Mouse (Mus musculus): ENCODE data around the gene Liph. TPM values are rescaled to one million over a fixed set of nuclear protein-coding genes. Genes with fewer than 3 reads are reported as not detected.

Liph gene
- total RNA-seq (2012; rRNA removed) (3.4 and 6.1 TPM in 2 replicates), total RNA-seq (2014; rRNA removed) (2.2 and 3.2 TPM in 2 replicates), polyA plus RNA-seq (2012; ENCODE audit: insufficient read length, low read depth) (2.1 and 2.6 TPM in 2 replicates)

DNA sequence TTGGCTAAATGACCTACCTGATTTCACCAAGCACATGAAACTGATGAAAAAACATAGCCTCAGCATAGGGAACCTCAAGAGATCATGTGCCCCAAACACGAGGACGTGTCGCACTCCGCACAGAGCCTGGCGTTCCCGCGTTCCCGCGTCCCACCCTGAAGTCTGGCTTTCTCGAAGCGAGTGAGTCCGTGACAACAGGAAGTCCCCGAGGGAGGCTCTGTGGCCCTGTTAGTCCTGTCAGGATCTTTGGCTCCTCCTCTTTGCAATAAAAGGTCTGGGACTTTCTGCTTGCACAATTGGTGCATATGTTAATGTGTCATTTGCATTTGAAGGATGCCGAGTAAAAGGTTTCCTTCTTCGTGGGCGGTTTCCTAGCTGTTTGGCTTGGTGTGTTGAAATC lies at the start of gene Liph:
Liph (minus strand) TSS at position 360 of the 400 bp plus-strand sequence.
- Histone ChIP-seq H3K9me3 (replicated peaks; ENCODE audit: low read length) (no peaks in the 10 kb centered on the region), H3K4me3 (replicated peaks in 1 of 3; ENCODE audit: low read depth in 2 of 3, low read length in 2 of 3, poor library complexity in 1 of 3) (peak within 1 kb of the TSS; percentile 30 to 42 (median 39)), H3K4me1 (ENCODE audit: control insufficient read depth in 1 of 2, insufficient read depth in 2 of 2) (peaks cover 10 to 25% of the 10 kb centered on the region in 2 experiments), H3K9ac (ENCODE audit: insufficient read depth, low read depth) (peak within 1 kb of the TSS; percentile 5; the same call in 1 of the 2 replicates), H3K36me3 (replicated peaks in 1 of 2; ENCODE audit: control insufficient read depth in 1 of 2, insufficient read depth in 1 of 2, low read length in 1 of 2) (no peaks in the 10 kb centered on the region), H3K79me2 (replicated peaks; ENCODE audit: control insufficient read depth, extremely low read depth, insufficient read depth, poor library complexity, severe bottlenecking) (no peaks in the 10 kb centered on the region), H3K4me2 (ENCODE audit: insufficient read depth, low read depth, poor library complexity, severe bottlenecking) (peak within 1 kb of the TSS; percentile 42), H3K27me3 (replicated peaks) (no peaks in the 10 kb centered on the region), H3K27ac (ENCODE audit: insufficient read depth, low read depth) (no peak within 1 kb of the TSS)
- dilution Hi-C loops (cut with MboI; ENCODE audit: extremely low pct_ligation_motif_present, extremely low pct_unique_long_range_greater_than_20kb, low sequenced_read_pairs) (no loop called here), in situ Hi-C loops (cut with MboI; ENCODE audit: low pct_ligation_motif_present, low pct_unique_long_range_greater_than_20kb, low sequenced_read_pairs) (no loop called here)
- no peak for TF ChIP-seq MEF2A (IDR thresholded peaks at IDR 0.05; ENCODE audit: borderline replicate concordance, low read depth, low read length)
- no peak for TF ChIP-seq CTCF (conservative IDR thresholded peaks at IDR 0.05 in 1 of 2, IDR thresholded peaks at IDR 0.05 in 1 of 2; ENCODE audit: low read depth in 2 of 2, low read length in 2 of 2)
- no peak for TF ChIP-seq KAT2A (IDR thresholded peaks at IDR 0.05; ENCODE audit: insufficient replicate concordance, low read length)
- no peak for TF ChIP-seq NRF1 (IDR thresholded peaks at IDR 0.05; ENCODE audit: low read depth, low read length)
- TF ChIP-seq POLR2A (IDR thresholded peaks at IDR 0.05; ENCODE audit: low read depth, low read length): peak; percentile 49; the same call in 1 of the 2 replicates
- TF ChIP-seq ZMIZ1 (IDR thresholded peaks at IDR 0.05; ENCODE audit: low read depth, low read length): no peak
- TF ChIP-seq UBTF (IDR thresholded peaks at IDR 0.05; ENCODE audit: low read depth, low read length): no peak
- no peak for TF ChIP-seq CHD1 (IDR thresholded peaks at IDR 0.05; ENCODE audit: low read depth, low read length)
- no peak for TF ChIP-seq MXI1 (IDR thresholded peaks at IDR 0.05; ENCODE audit: low read depth, low read length)
- no peak for TF ChIP-seq GABPA (IDR thresholded peaks at IDR 0.05; ENCODE audit: insufficient replicate concordance, low read depth, low read length)
- no peak for TF ChIP-seq POLR2AphosphoS2 (IDR thresholded peaks at IDR 0.05; ENCODE audit: low read depth, low read length)
- TF ChIP-seq MYC (IDR thresholded peaks at IDR 0.05; ENCODE audit: low read depth, low read length): no peak
- TF ChIP-seq IRF4 (IDR thresholded peaks at IDR 0.05; ENCODE audit: low read depth, low read length): no peak
- TF ChIP-seq CHD2 (IDR thresholded peaks at IDR 0.05; ENCODE audit: low read length): no peak
- peak; percentile 75 for TF ChIP-seq ELF1 (IDR thresholded peaks at IDR 0.05; ENCODE audit: low read depth, low read length)
- no peak for TF ChIP-seq ZNF384 (IDR thresholded peaks at IDR 0.05; ENCODE audit: low read depth, low read length)
- no peak for TF ChIP-seq JUND (conservative IDR thresholded peaks at IDR 0.05; ENCODE audit: low read depth, low read length)
- no peak for TF ChIP-seq ZKSCAN1 (IDR thresholded peaks at IDR 0.05; ENCODE audit: borderline replicate concordance, low read depth, low read length)
- no peak for TF ChIP-seq USF2 (conservative IDR thresholded peaks at IDR 0.05; ENCODE audit: low read depth, low read length)
- TF ChIP-seq ETS1 (conservative IDR thresholded peaks at IDR 0.05; ENCODE audit: low read depth, low read length): no peak
- TF ChIP-seq HCFC1 (IDR thresholded peaks at IDR 0.05; ENCODE audit: low read depth, low read length): no peak
- TF ChIP-seq MAFK (IDR thresholded peaks at IDR 0.05; ENCODE audit: insufficient replicate concordance, low read length): no peak
- no peak for TF ChIP-seq RAD21 (IDR thresholded peaks at IDR 0.05; ENCODE audit: low read depth, low read length)
- no peak for TF ChIP-seq JUN (IDR thresholded peaks at IDR 0.05; ENCODE audit: insufficient read depth, low read depth, low read length)
- 0 out of 2 replicates have a peak, but pooled peaks have one; percentile 36 for TF ChIP-seq TBP (conservative IDR thresholded peaks at IDR 0.05; ENCODE audit: low read depth, low read length)
- TF ChIP-seq SMC3 (IDR thresholded peaks at IDR 0.05; ENCODE audit: low read depth, low read length): no peak
- TF ChIP-seq NELFE (IDR thresholded peaks at IDR 0.05; ENCODE audit: low read depth, low read length): no peak
- TF ChIP-seq BHLHE40 (IDR thresholded peaks at IDR 0.05; ENCODE audit: low read depth, low read length): peak; percentile 59
- no peak for TF ChIP-seq MAZ (IDR thresholded peaks at IDR 0.05; ENCODE audit: low read depth, low read length)
- peak; percentile 42; the same call in 1 of the 2 replicates for TF ChIP-seq TCF12 (IDR thresholded peaks at IDR 0.05; ENCODE audit: low read depth, low read length)
- no peak for TF ChIP-seq EP300 (IDR thresholded peaks at IDR 0.05; ENCODE audit: low read length)
- TF ChIP-seq USF1 (IDR thresholded peaks at IDR 0.05; ENCODE audit: low read depth, low read length): peak; percentile 1; the same call in 1 of the 2 replicates
- TF ChIP-seq PAX5 (IDR thresholded peaks at IDR 0.05; ENCODE audit: low read length): no peak
- TF ChIP-seq E2F4 (IDR thresholded peaks at IDR 0.05; ENCODE audit: insufficient replicate concordance, low read depth, low read length): no peak
- no peak for TF ChIP-seq RCOR1 (conservative IDR thresholded peaks at IDR 0.05; ENCODE audit: low read depth, low read length)
- no peak for TF ChIP-seq ZC3H11A (IDR thresholded peaks at IDR 0.05; ENCODE audit: low read depth, low read length)
- TF ChIP-seq MAX (IDR thresholded peaks at IDR 0.05; ENCODE audit: low read length): peak; percentile 80
- TF ChIP-seq SIN3A (IDR thresholded peaks at IDR 0.05; ENCODE audit: low read length): no peak
- DNase-seq (ENCODE audit: extremely low read depth): peak; percentile 64
